Mouse (Mus musculus): Measurements from ENCODE around the gene Large2. TPM values are rescaled to one million over a fixed set of nuclear protein-coding genes. Genes with fewer than 3 reads are reported as not detected.

Large2 gene
- 0.95 TPM for total RNA-seq (2023)

DNA sequence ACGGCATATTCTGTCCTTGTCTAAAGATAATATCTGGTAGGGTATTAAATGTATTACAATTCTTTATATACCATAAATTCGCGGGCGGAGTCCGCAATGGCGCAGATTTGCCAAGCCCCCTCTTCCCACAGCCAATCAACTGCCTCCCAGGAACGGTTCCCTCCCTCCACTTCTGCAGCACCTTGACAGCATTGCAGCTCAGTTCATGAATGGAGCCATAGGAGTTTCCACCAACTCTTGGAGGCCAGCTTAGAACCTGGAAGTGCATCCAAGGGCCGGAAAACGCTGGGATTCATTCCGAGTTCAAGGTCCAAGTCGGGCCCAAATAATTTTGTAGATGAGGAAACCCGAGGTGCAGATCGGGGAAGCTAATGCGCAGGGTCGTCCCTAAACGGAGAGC is at the start of gene Large2, which contains the start of gene Pex16:
Gene Large2 (minus strand): TSS at position 356 of the 400 bp plus-strand sequence.
Gene Pex16 (plus strand): TSS at position 163 of the 400 bp plus-strand sequence.

GRCm38 (mm10) chr2:92401091-92401561 is 26.5 kb upstream of the Large2 start, which contains the start of gene Mapk8ip1:
Gene Mapk8ip1, minus strand, starts transcription at chr2:92401263.

DNA sequence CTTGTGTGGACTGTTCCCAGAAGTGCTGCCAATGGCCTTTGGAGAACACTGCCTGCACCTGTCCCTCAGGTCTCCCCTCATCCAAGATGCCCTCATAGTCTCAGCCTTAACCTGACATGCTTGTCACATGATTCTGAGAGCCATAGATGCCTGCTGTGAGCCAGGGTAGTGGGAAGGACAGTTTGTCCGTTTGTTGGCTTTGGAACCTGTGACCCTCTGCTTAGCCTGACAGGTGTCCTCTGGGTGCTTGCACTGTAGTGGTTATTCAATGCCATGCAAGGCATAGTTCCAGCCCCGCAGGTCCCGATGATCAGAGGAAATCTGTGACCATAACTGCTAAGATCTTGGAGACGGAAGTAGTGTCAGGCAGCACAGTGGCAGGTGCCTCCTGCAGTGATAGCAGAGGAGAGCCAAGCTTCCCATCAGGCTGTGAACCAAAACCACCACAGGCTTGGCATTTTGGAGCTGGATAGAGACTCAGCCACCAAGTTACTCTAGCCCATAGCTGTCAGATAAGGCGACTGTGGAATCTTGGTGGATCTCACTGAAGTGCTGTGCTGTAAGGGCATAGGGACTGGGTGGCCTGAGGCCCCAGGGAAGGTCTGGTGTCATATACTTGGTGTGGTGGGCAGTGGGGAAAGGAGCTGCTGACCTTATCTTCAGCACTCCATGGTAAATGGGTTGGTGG is 7.4 kb upstream of the Large2 start, which contains the start of gene 1700029I15Rik:
Gene 1700029I15Rik (plus strand): TSS at position 638 of the 688 bp plus-strand sequence.

Other genes starting within 250 kb of the Large2 start
- 39.4 TPM for gene Pex16, start 193 bp downstream of the Large2 start, total RNA-seq (2023)
- 8.1 TPM for gene 1700029I15Rik, start 7.7 kb upstream of the Large2 start, total RNA-seq (2023)
- gene Mapk8ip1, start 26.4 kb upstream of the Large2 start, total RNA-seq (2023), result 0.80 TPM
- gene Cry2, start 59.2 kb upstream of the Large2 start, total RNA-seq (2023), result 25.0 TPM
- 28.4 TPM for gene Slc35c1, start 85.7 kb upstream of the Large2 start, total RNA-seq (2023)
- 0.24 TPM for gene Chst1, start 224.8 kb upstream of the Large2 start, total RNA-seq (2023)